Mouse (Mus musculus) mouse embryonic stem cell (cell line): Measurements from ENCODE around the gene Rabgef1.

Experiments used
- in situ Hi-C, 2 experiments: fragments of 300-500 bp; cut with MboI; formaldehyde crosslinking; loops; 1 replicate in 1 of 2; 3 replicates in 1 of 2; pipeline ENCODE4 v1.14.3; 2019 to 2020; ENCODE audit warnings: low sequenced_read_pairs in 2 of 2, low pct_unique_long_range_greater_than_20kb in 1 of 2, mixed read lengths in 1 of 2; ENCODE audit not compliant: unreplicated experiment in 1 of 2

Gene Rabgef1

GRCm38 (mm10) chr5:130200233-130201029 is 28.8 kb downstream of the Rabgef1 start:
- in situ Hi-C loops: no loop called here

- in situ Hi-C loops: no loop called here
Observed at GRCm38 (mm10) chr5:130203948-130204347, 32.4 kb downstream of the Rabgef1 start.

GRCm38 (mm10) chr5:130204560-130204959 is 33.0 kb downstream of the Rabgef1 start:
- in situ Hi-C loops: no loop called here

- in situ Hi-C loops: no loop called here
Observed at GRCm38 (mm10) chr5:130205441-130206023, 33.9 kb downstream of the Rabgef1 start.

GRCm38 (mm10) chr5:130207299-130207698 is 35.7 kb downstream of the Rabgef1 start:
- in situ Hi-C loops: no loop called here

GRCm38 (mm10) chr5:130212956-130213355 is 41.4 kb downstream of the Rabgef1 start:
- in situ Hi-C loops: no loop called here

GRCm38 (mm10) chr5:130216781-130217180 is 45.2 kb downstream of the Rabgef1 start, which contains the start of gene Tmem248:
Tmem248 (plus strand) TSS chr5:130217081.
- in situ Hi-C loops: no loop called here

- in situ Hi-C loops: no loop called here
Observed at GRCm38 (mm10) chr5:130217406-130217805, 45.8 kb downstream of the Rabgef1 start.

GRCm38 (mm10) chr5:130218336-130218735 is 46.7 kb downstream of the Rabgef1 start:
- in situ Hi-C loops: no loop called here

- in situ Hi-C loops: no loop called here
Observed at GRCm38 (mm10) chr5:130221316-130221715, 49.7 kb downstream of the Rabgef1 start.

- in situ Hi-C loops: no loop called here
Observed at GRCm38 (mm10) chr5:130221760-130222145, 50.2 kb downstream of the Rabgef1 start.

GRCm38 (mm10) chr5:130222146-130223004 is 50.8 kb downstream of the Rabgef1 start:
- in situ Hi-C loops: no loop called here

- in situ Hi-C loops: no loop called here
Observed at GRCm38 (mm10) chr5:130226790-130227189, 55.2 kb downstream of the Rabgef1 start.

- in situ Hi-C loops: no loop called here
Observed at GRCm38 (mm10) chr5:130228120-130228519, 56.5 kb downstream of the Rabgef1 start.

GRCm38 (mm10) chr5:130236302-130236701 is 64.7 kb downstream of the Rabgef1 start:
- in situ Hi-C loops: no loop called here

GRCm38 (mm10) chr5:130239236-130239635 is 67.6 kb downstream of the Rabgef1 start:
- in situ Hi-C loops: no loop called here

GRCm38 (mm10) chr5:130239856-130240255 is 68.3 kb downstream of the Rabgef1 start:
- in situ Hi-C loops: no loop called here

- in situ Hi-C loops: no loop called here
Observed at GRCm38 (mm10) chr5:130241426-130241825, 69.8 kb downstream of the Rabgef1 start.

GRCm38 (mm10) chr5:130247823-130248222 is 76.2 kb downstream of the Rabgef1 start:
- in situ Hi-C loops: no loop called here
